Comparison of ENCODE assay signal across 8 mouse cellular contexts in the genomic region with DNA sequence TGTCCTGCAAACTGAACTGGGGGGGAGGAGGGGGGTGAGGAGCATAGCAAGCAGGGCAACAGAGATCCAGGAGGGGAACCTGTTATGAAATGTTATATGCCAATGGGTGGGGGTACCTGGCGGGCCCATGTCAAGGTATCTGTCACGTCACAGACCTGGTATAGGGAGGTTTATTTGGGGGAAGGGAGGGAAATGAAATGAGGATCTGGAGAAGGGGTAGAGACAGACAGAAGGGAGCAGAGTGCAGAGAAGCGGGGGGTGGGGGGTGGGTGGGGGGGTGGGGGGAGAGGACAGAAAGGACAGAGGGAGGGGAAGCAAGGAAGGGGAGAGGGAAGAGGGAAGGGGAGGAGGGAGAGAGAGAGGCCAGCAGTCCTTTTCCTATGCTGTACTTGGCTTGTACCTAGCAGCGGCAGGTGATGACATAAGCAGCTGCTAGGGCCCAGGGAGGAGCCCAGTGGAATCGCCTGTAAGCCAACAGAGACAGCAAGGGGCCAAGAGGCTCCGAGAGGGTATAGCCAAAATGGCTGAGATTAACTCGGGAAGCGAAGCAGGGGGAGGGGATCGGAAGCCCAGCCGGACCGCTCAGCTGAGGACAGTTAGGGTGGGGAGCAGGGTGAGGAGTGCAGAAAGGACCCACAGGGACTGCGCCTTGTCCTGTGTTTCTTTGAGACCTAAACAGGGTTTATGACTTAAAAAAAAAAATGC. TPM values are rescaled to one million over a fixed set of nuclear protein-coding genes. Genes with fewer than 3 reads are reported as not detected.
DNase-seq lines count a peak whose midpoint lies in the region; ATAC-seq and TF ChIP-seq lines count a peak whose summit lies in the region.

No protein-coding gene starts in this region.

- no peak overlapping the region for H3K27ac ChIP-seq in kidney, postnatal 0 days
- no peak overlapping the region for H3K27ac ChIP-seq in embryonic facial prominence, embryonic 12.5 days
- H3K27ac ChIP-seq in hindbrain, embryonic 14.5 days = no peak overlapping the region
- H3K27ac ChIP-seq in testis, adult 2 months (ENCODE audit: control insufficient read depth, insufficient read depth, low read depth, low read length) = no peak overlapping the region

- TF ChIP-seq POLR2A in testis, adult 2 months (IDR thresholded peaks at IDR 0.05; ENCODE audit: control insufficient read depth, low read depth, low read length) = no peak

- peak; percentile 63 for ATAC-seq in kidney, postnatal 0 days (replicated peaks; ENCODE audit: low FRiP score, low read depth)
- peak; percentile 79 for ATAC-seq in embryonic facial prominence, embryonic 12.5 days (ENCODE audit: insufficient number of reproducible peaks, insufficient read depth, low FRiP score, low TSS enrichment)
- peak; percentile 51; the same call in 1 of the 2 replicates for ATAC-seq in hindbrain, embryonic 14.5 days (ENCODE audit: low FRiP score)

- no peaks in the 10 kb centered on the region for H3K27me3 ChIP-seq in kidney, postnatal 0 days (ENCODE audit: insufficient read depth, low read length)
- H3K27me3 ChIP-seq in embryonic facial prominence, embryonic 12.5 days = no peaks in the 10 kb centered on the region
- peaks cover 5% of the 10 kb centered on the region; the same call in 1 of the 2 replicates for H3K27me3 ChIP-seq in hindbrain, embryonic 14.5 days (ENCODE audit: control insufficient read depth, insufficient read depth, low read length)
- H3K27me3 ChIP-seq in testis, adult 2 months (ENCODE audit: control insufficient read depth, insufficient read depth, low read length) = no peaks in the 10 kb centered on the region

- H3K9ac ChIP-seq in kidney, postnatal 0 days (ENCODE audit: low read depth, low read length) = peak overlapping the region; percentile 31; the same call in 1 of the 2 replicates
- peak overlapping the region; percentile 26; the same call in 1 of the 2 replicates for H3K9ac ChIP-seq in embryonic facial prominence, embryonic 12.5 days
- 0 out of 2 replicates have a peak overlapping the region, but pooled peaks have one; percentile 16 for H3K9ac ChIP-seq in hindbrain, embryonic 14.5 days

- DNase-seq in kidney, postnatal 0 days (ENCODE audit: low spot score) = peak; percentile 67
- no peak for DNase-seq in kidney, postnatal 25 days
- no peak for DNase-seq in hindbrain, embryonic 14.5 days (ENCODE audit: low spot score)
- peak; percentile 29 to 39 for DNase-seq in lung, postnatal 4 days
- DNase-seq in spleen, postnatal 4 days (ENCODE audit: low spot score in 2 of 2) = no peak
- no peak for DNase-seq in spleen, adult 12 weeks (ENCODE audit: low spot score)

- 13% methylated on average over 12 of the region's 12 CpGs for WGBS in kidney, postnatal 0 days
- WGBS in embryonic facial prominence, embryonic 12.5 days = 7% methylated on average over 12 of the region's 12 CpGs
- 9% methylated on average over 12 of the region's 12 CpGs for WGBS in hindbrain, embryonic 14.5 days

- H3K36me3 ChIP-seq in kidney, postnatal 0 days (ENCODE audit: insufficient read depth, low read length) = no peaks in the 10 kb centered on the region
- H3K36me3 ChIP-seq in embryonic facial prominence, embryonic 12.5 days = no peaks in the 10 kb centered on the region
- no peaks in the 10 kb centered on the region for H3K36me3 ChIP-seq in hindbrain, embryonic 14.5 days (replicated peaks; ENCODE audit: control insufficient read depth, insufficient read depth)
- no peaks in the 10 kb centered on the region for H3K36me3 ChIP-seq in testis, adult 2 months (ENCODE audit: control insufficient read depth, insufficient read depth, low read length)

- peak overlapping the region; percentile 69 for H3K4me2 ChIP-seq in kidney, postnatal 0 days (ENCODE audit: low read length)
- peak overlapping the region; percentile 59 for H3K4me2 ChIP-seq in embryonic facial prominence, embryonic 12.5 days (replicated peaks)
- peak overlapping the region; percentile 50 for H3K4me2 ChIP-seq in hindbrain, embryonic 14.5 days (replicated peaks)

- peak overlapping the region; percentile 27 for H3K4me3 ChIP-seq in kidney, postnatal 0 days (replicated peaks; ENCODE audit: low read depth, low read length)
- peak overlapping the region; percentile 33 for H3K4me3 ChIP-seq in embryonic facial prominence, embryonic 12.5 days
- peak overlapping the region; percentile 25 for H3K4me3 ChIP-seq in hindbrain, embryonic 14.5 days (replicated peaks; ENCODE audit: low read length)
- H3K4me3 ChIP-seq in testis, adult 2 months (ENCODE audit: control insufficient read depth, low read depth, low read length) = peak overlapping the region; percentile 19

- no peak for TF ChIP-seq CTCF in kidney, postnatal 0 days (IDR thresholded peaks at IDR 0.05; ENCODE audit: low read depth)
- TF ChIP-seq CTCF in testis, adult 2 months (IDR thresholded peaks at IDR 0.05; ENCODE audit: control insufficient read depth, insufficient read depth, insufficient replicate concordance, low read depth, low read length) = no peak

- no peaks in the 10 kb centered on the region for H3K9me3 ChIP-seq in kidney, postnatal 0 days (replicated peaks; ENCODE audit: low read length)
- H3K9me3 ChIP-seq in embryonic facial prominence, embryonic 12.5 days = no peaks in the 10 kb centered on the region
- H3K9me3 ChIP-seq in hindbrain, embryonic 14.5 days (ENCODE audit: control insufficient read depth, low read length) = no peaks in the 10 kb centered on the region

- H3K4me1 ChIP-seq in kidney, postnatal 0 days (replicated peaks; ENCODE audit: insufficient read depth, low read length) = no peaks in the 10 kb centered on the region; the same call in 1 of the 2 replicates
- peaks cover 10% of the 10 kb centered on the region; the same call in 1 of the 2 replicates for H3K4me1 ChIP-seq in embryonic facial prominence, embryonic 12.5 days
- no peaks in the 10 kb centered on the region for H3K4me1 ChIP-seq in hindbrain, embryonic 14.5 days (replicated peaks; ENCODE audit: control insufficient read depth, insufficient read depth, low read length)
- H3K4me1 ChIP-seq in testis, adult 2 months (ENCODE audit: control insufficient read depth, insufficient read depth, low read length) = peaks cover 7% of the 10 kb centered on the region

RNA-seq across cellular contexts. Expression of a gene that starts 14.5 kb away (rescaled TPM):
- not detected in 2 replicates for polyA plus RNA-seq in kidney, postnatal 0 days (2015; fragmentation: Nextera tagmentation; extraction: Ambion mirVana)
- not detected in 2 replicates for polyA plus RNA-seq in embryonic facial prominence, embryonic 12.5 days (2016; fragmentation: Nextera tagmentation; extraction: Ambion mirVana)
- not detected in 2 replicates for polyA plus RNA-seq in hindbrain, embryonic 14.5 days (2014; fragmentation: Nextera tagmentation; extraction: Ambion mirVana)
- 0.02 and 0.04 TPM in 2 replicates for polyA plus RNA-seq in testis, adult 2 months (2012; rRNA removed)

Comparison
In these comparisons a context has a peak if more than half of its experiments do, and no peak if none do; other contexts are left out.
1. DNase-seq: peak in kidney, postnatal 0 days (single experiment) and lung, postnatal 4 days (2 of 2); none in kidney, postnatal 25 days (0 of 2), hindbrain, embryonic 14.5 days (single experiment), spleen, postnatal 4 days (0 of 2) and spleen, adult 12 weeks (single experiment).
2. Peak in every context shown above with its lines, with median percentiles within 50 percentile points of each other: ATAC-seq, H3K4me2 ChIP-seq, H3K4me3 ChIP-seq and H3K9ac ChIP-seq.